Mouse (Mus musculus): ENCODE data around the gene Olfr279. TPM values are rescaled to one million over a fixed set of nuclear protein-coding genes. Genes with fewer than 3 reads are reported as not detected.

Gene Olfr279
- total RNA-seq, 1 experiment from 2014 or later = not detected

Small RNAs within 50 kb of the gene (microRNA-seq; reads per million reads assigned to microRNA genes)
- 6.4 to 6.5 reads per million in 2 experiments for gene Mir1291

Other genes starting within 250 kb of the Olfr279 start
- gene H1fnt, start 235.1 kb upstream of the Olfr279 start, total RNA-seq (2021) = not detected in 2 replicates
- gene Zfp641, start 196.2 kb upstream of the Olfr279 start, total RNA-seq (2021) = 6.0 and 8.1 TPM in 2 replicates
- not detected in 2 replicates for gene Olfr285, start 175.0 kb upstream of the Olfr279 start, total RNA-seq (2021)
- gene Olfr284, start 151.4 kb upstream of the Olfr279 start, total RNA-seq (2021) = not detected in 2 replicates
- gene Olfr283, start 111.5 kb upstream of the Olfr279 start, total RNA-seq (2021) = not detected in 2 replicates
- gene Olfr282, start 61.2 kb upstream of the Olfr279 start, total RNA-seq (2021) = not detected in 2 replicates
- gene Olfr281, start 39.8 kb upstream of the Olfr279 start, total RNA-seq (2021) = not detected in 2 replicates
- not detected in 2 replicates for gene OR5BS1P, start 22.5 kb upstream of the Olfr279 start, total RNA-seq (2021)
- not detected in 2 replicates for gene Lalba, start 9.7 kb upstream of the Olfr279 start, total RNA-seq (2021)
- 91.3 and 107 TPM in 2 replicates for gene Kansl2, start 41.9 kb downstream of the Olfr279 start, total RNA-seq (2021)
- gene Ccnt1, start 78.5 kb downstream of the Olfr279 start, total RNA-seq (2021) = 52.2 and 55.9 TPM in 2 replicates
- not detected in 2 replicates for gene 4930415O20Rik, start 78.6 kb downstream of the Olfr279 start, total RNA-seq (2021)
- 42.7 and 48.9 TPM in 2 replicates for gene Adcy6, start 117.7 kb downstream of the Olfr279 start, total RNA-seq (2021)
- 12.6 and 14.3 TPM in 2 replicates for gene Cacnb3, start 138.4 kb downstream of the Olfr279 start, total RNA-seq (2021)
- gene Ddx23, start 170.5 kb downstream of the Olfr279 start, total RNA-seq (2021) = 76.1 and 88.7 TPM in 2 replicates
- gene Rnd1, start 185.1 kb downstream of the Olfr279 start, total RNA-seq (2021) = 1.5 TPM in 2 replicates
- gene Ccdc65, start 215.8 kb downstream of the Olfr279 start, total RNA-seq (2021) = 0.21 TPM in 1 of 2 replicates, not detected in the other
- gene Fkbp11, start 235.8 kb downstream of the Olfr279 start, total RNA-seq (2021) = 7.0 and 7.4 TPM in 2 replicates

Measured in adrenal gland, postnatal 25 days (tissue).